Mouse (Mus musculus): ENCODE data around the gene Ccdc17. TPM values are rescaled to one million over a fixed set of nuclear protein-coding genes. Genes with fewer than 3 reads are reported as not detected.

The Ccdc17 gene
- 1 to 10 TPM; 1.3 to 1.7 TPM for total RNA-seq (2021)
- long read RNA-seq, experiment 1, result 0 reads
- long read RNA-seq, experiment 2, partial matches to known transcripts, result 0 of 1 reads
- long read RNA-seq, experiment 2, other reads (novel, unspliced or antisense), result 1 of 1 reads

GRCm38 (mm10) chr4:116596379-116596778 lies at the start of gene Ccdc17:
Gene Ccdc17, plus strand, starts transcription at chr4:116596654.
- no peak for DNase-seq (ENCODE audit: low spot score)

- no peak for DNase-seq (ENCODE audit: low spot score)
Measured at GRCm38 (mm10) chr4:116550432-116550831, 46.0 kb upstream of the Ccdc17 start.

GRCm38 (mm10) chr4:116553035-116553434 lies 43.4 kb upstream of the Ccdc17 start:
- DNase-seq (ENCODE audit: low spot score), result no peak

- DNase-seq (ENCODE audit: low spot score), result peak; percentile 77
Measured at GRCm38 (mm10) chr4:116555413-116556300, 40.8 kb upstream of the Ccdc17 start, which contains the start of gene Tmem69. Gene Tmem69, minus strand, starts transcription at chr4:116555936.

DNA sequence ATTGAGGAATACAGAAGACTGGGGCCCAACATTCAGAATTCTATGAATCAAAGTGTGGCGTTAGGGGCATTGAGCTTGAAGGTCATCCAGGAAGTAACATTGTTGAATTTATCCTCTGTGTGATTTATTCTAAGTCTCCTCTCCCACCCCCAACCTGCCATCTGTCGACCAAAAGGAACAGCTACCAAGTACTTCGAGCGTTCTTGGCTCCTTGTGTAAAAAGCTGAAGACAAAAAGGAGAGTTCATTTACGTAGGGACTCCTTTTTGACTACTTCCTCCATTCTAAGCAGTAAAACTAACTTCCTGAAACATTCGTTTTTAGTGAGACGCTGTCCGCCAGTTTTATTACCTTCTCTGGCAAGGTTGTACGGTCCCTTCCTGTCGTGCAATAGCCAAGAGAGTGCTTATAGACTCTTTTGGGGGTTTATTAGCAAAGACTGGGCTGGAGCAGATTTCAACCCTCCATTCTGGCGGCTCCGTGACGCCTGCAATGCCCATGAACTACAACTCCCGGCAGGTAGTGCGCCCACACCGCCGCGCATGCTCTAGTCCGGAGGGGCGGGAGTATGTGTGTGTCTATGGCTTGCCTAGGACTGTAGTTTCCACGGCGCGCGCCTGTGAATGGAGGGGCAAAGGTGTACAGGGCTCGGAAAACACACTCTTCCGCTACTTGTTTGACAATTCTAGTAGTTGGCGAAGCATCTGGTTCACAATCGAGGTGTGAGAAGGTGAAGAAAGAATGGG lies 39.7 kb upstream of the Ccdc17 start:
- DNase-seq (ENCODE audit: low spot score), result peak; percentile 95

- DNase-seq (ENCODE audit: low spot score), result peak; percentile 97
Measured at GRCm38 (mm10) chr4:116557306-116558121, 38.9 kb upstream of the Ccdc17 start, which contains the start of gene Gpbp1l1. Gene Gpbp1l1, plus strand, starts transcription at chr4:116557658.

DNA sequence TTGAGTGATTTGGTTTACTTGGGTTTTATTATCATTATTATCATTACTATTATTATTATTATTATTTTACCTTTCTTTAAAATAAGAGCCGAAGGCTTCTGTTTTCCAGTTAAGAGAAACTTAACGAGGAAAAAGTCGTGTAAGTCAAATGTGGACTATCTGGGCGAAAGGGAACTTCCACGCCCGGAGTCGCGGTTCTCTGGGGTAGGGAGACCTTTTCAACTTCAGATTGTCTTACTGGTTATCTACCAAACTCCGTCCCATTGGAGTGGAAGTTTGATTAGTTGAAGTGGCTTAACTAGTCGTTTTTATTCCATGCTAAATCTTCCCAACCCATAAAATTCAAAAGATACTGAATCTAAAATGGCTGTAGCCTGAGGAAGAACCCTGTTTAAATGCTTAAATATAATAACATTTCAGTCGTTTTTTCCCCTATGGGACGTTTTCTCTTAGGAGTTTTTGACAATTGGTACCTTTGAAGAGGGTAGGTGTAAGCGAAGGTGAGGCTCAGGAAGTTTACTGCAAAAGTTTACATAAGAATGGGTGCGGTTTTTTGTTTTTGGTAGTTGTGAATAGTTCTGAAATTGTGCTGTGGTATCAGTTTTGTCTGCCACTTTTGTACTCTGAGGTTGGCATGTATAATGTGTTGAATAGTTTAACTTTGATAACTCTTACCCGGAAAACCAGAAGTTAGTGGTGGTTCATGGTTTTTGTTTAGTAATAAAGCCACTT lies 38.1 kb upstream of the Ccdc17 start:
- peak; percentile 2 for DNase-seq (ENCODE audit: low spot score)

DNA sequence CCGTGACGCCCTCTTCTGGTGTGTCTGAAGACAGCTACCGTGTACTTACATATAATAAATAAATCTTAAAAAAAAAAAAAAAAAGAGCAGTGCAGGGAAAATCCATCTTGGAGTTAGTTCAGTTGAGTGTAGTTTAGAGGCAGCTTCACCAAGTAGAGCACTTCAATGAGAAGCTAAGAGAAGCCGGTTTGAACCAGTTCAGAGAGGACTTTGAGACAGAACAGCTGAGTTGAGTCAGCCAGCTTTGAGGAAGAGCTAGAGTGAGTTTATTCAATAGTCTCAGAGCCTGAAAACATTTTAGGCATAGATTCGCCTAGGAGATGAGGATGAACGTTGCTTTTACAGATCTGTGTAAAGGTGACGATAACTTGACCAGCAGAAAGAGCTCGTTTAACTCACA lies 661 bp upstream of the Ccdc17 start:
- DNase-seq (ENCODE audit: low spot score), result no peak

DNA sequence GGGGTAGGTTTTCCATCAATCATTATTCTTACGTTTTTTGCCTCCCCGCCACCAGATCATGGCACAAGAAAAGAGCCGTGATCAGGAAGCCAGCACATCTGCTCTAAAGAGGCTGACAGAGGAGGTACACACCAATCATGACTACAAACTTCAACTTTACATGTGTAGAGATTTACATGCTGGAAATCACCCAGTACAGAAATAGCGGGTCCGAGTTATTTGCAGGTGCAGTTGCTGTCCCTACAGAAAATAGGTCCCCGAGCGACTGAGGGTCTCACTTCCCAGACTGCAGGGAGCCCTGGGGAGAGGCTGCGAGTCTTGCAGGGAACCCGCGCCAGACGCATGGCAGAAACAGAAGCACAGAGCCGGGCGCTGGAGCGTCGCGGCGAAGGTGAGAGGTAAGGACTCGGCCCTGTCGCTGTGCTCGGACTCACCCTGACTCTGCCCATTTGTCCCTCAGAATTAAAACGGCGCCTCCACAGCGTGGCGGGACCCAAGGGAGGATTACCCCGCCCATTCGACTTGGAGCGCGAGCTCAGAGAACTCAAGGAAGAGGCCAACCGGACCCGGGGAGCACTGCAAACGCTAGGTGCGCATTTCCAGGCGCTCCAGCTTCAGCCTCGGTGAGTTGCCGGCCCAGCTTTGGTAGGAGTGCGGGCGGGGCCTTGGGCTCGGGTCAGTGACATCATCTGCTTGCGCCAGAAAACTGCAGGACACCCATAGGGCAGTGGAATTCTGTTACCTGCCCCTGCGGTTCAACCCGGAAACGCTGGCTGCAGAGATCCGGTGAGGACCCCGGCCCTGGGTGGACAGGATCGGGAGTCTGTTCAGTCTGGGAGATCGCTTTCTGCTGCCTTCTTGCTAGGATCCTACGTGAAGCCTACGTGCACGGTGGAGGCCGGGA lies 776 bp downstream of the Ccdc17 start:
- peak; percentile 89 for DNase-seq (ENCODE audit: low spot score)

DNA sequence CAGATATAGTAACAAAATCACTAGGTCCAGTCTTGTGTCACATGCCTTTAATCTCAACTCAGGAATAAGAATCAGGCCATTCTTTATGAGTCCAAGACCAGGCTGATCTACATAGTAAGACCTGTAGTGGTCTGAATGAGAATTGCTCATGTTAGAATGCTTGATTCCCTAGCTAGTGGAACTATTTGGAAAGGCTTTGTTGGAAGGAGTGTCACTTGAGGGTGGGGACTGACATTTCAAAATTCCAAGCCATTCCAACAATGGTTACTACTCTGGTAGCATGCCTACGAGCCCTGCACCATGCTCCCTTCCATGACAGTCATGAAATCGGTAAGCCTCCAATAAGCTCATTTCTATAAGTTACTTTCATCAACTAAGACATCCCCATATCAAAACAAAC lies 16.2 kb downstream of the Ccdc17 start:
- DNase-seq (ENCODE audit: low spot score), result no peak

GRCm38 (mm10) chr4:116615237-116615636 lies 18.8 kb downstream of the Ccdc17 start:
- no peak for DNase-seq (ENCODE audit: low spot score)

GRCm38 (mm10) chr4:116624831-116625230 lies 28.4 kb downstream of the Ccdc17 start:
- DNase-seq (ENCODE audit: low spot score), result no peak

GRCm38 (mm10) chr4:116626658-116627358 lies 30.4 kb downstream of the Ccdc17 start:
- DNase-seq (ENCODE audit: low spot score), result peak; percentile 72

DNA sequence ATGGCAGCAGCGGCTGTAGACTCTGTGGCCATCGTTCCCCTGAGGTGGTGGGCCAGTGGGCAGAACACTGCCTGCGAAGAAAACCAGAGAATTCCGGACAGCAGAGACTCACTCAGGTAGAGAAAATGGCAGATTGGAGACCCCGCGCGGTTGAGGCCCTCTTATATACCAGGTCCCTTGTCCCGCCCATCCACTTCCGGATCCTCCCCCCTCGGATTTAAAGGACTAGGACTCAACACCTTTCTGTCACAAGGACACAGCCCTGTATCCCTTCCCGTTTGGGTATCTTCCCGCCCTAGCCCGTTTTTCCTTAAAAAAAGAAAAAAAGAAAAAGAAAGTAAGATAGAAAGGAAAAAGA lies 30.9 kb downstream of the Ccdc17 start:
- peak; percentile 95 for DNase-seq (ENCODE audit: low spot score)

DNA sequence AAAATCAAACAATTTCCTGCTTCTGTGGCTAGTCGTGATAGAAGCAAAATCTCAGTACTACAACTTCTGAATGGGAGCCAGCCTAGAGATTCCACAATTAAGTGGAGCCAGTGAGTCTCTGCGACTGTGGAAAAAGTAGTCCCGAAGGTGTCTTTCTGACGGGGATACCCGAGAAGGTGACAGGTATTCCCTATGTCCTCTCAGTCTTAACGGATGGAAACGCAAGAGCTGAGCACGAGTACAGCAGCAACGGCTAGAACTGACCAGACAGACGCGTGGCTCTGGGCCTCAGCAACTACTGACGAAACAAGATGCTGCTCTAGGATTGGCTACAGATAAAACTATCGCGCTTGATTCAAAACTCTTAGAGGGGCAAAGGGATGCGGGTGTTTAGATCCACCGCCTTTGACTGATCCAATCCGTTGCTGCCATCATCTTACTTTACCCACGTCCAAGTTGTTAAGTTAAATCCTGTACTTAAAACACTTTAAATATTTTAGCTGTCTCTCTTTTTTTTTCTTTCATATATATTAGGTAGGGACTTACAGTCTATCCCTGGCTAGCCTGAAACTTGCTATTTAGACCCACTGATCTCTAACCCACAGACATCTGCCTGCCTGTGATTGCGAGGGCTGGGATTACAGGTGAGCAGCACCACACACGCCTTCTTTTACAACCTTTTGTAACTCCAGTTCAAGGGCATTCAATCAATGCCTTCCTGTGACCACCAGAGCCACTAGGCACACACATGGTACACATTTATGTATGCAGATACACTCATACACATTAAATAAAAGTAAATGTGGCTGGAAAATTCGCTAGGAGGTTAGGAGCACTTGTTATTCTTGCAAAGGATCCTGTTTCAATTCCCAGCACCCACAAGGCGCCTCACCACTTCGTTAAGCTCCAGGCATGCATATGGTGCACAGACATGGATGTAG lies 31.5 kb downstream of the Ccdc17 start, which contains the start of gene Nasp:
Gene Nasp (minus strand): TSS at position 220 of the 941 bp plus-strand sequence.
- peak; percentile 88 for DNase-seq (ENCODE audit: low spot score)

DNA sequence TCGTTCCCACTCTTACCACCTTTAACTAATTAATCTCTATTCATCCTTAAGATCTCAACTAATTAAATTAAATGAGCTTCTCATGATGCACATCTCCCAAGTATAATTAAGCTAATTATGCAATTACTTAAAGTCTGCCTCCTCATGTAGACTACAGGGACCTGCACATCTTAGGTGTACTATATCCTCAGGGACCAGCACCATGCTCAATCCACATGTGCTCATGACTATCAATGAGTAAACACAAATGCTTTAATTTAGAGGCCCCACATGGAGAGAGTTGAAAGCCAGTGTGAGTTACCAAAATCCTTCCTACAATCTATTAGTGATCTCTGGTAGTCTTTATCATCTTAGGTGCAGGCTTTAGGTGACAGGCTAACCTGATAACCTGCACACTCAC lies 38.7 kb downstream of the Ccdc17 start:
- no peak for DNase-seq (ENCODE audit: low spot score)

- DNase-seq (ENCODE audit: low spot score), result no peak
Measured at GRCm38 (mm10) chr4:116638821-116639220, 42.4 kb downstream of the Ccdc17 start.

- DNase-seq (ENCODE audit: low spot score), result no peak
Measured at GRCm38 (mm10) chr4:116642071-116642470, 45.6 kb downstream of the Ccdc17 start.
